Mouse (Mus musculus): ENCODE measurements around the gene Grap2.

The Grap2 gene

GRCm38 (mm10) chr15:80601456-80601855 lies 29.1 kb downstream of the Grap2 start:
- DNase-seq (ENCODE audit: low spot score) = no peak

GRCm38 (mm10) chr15:80602487-80602886 lies 30.1 kb downstream of the Grap2 start:
- no peak for DNase-seq (ENCODE audit: low spot score)

- no peak for DNase-seq (ENCODE audit: low spot score)
Measured at GRCm38 (mm10) chr15:80604026-80604425, 31.6 kb downstream of the Grap2 start.

GRCm38 (mm10) chr15:80607970-80608369 lies 35.6 kb downstream of the Grap2 start:
- no peak for DNase-seq (ENCODE audit: low spot score)

- no peak for DNase-seq (ENCODE audit: low spot score)
Measured at GRCm38 (mm10) chr15:80610335-80610734, 37.9 kb downstream of the Grap2 start.

GRCm38 (mm10) chr15:80611478-80611877 lies 39.1 kb downstream of the Grap2 start:
- DNase-seq (ENCODE audit: low spot score) = no peak

- no peak for DNase-seq (ENCODE audit: low spot score)
Measured at GRCm38 (mm10) chr15:80613904-80614303, 41.5 kb downstream of the Grap2 start.

GRCm38 (mm10) chr15:80614500-80615289 lies 42.3 kb downstream of the Grap2 start:
- no peak for DNase-seq (ENCODE audit: low spot score)

GRCm38 (mm10) chr15:80615290-80615570 lies 42.8 kb downstream of the Grap2 start:
- DNase-seq (ENCODE audit: low spot score) = no peak

GRCm38 (mm10) chr15:80615636-80616383 lies 43.4 kb downstream of the Grap2 start:
- DNase-seq (ENCODE audit: low spot score) = no peak

GRCm38 (mm10) chr15:80617839-80618238 lies 45.4 kb downstream of the Grap2 start:
- no peak for DNase-seq (ENCODE audit: low spot score)

- DNase-seq (ENCODE audit: low spot score) = no peak
Measured at GRCm38 (mm10) chr15:80619166-80619565, 46.8 kb downstream of the Grap2 start.

- DNase-seq (ENCODE audit: low spot score) = no peak
Measured at GRCm38 (mm10) chr15:80619786-80620185, 47.4 kb downstream of the Grap2 start.

GRCm38 (mm10) chr15:80620371-80620770 lies 48.0 kb downstream of the Grap2 start:
- DNase-seq (ENCODE audit: low spot score) = no peak

GRCm38 (mm10) chr15:80623171-80623837 lies 50.9 kb downstream of the Grap2 start:
- DNase-seq (ENCODE audit: low spot score) = no peak

GRCm38 (mm10) chr15:80626472-80626871 lies 54.1 kb downstream of the Grap2 start:
- no peak for DNase-seq (ENCODE audit: low spot score)

- no peak for DNase-seq (ENCODE audit: low spot score)
Measured at GRCm38 (mm10) chr15:80630147-80630546, 57.8 kb downstream of the Grap2 start.

GRCm38 (mm10) chr15:80630711-80631110 lies 58.3 kb downstream of the Grap2 start:
- DNase-seq (ENCODE audit: low spot score) = no peak

- no peak for DNase-seq (ENCODE audit: low spot score)
Measured at GRCm38 (mm10) chr15:80631311-80631710, 58.9 kb downstream of the Grap2 start.

GRCm38 (mm10) chr15:80632280-80632893 lies 60.0 kb downstream of the Grap2 start:
- no peak for DNase-seq (ENCODE audit: low spot score)

- DNase-seq (ENCODE audit: low spot score) = no peak
Measured at GRCm38 (mm10) chr15:80634391-80635193, 62.2 kb downstream of the Grap2 start.

All from urinary bladder, postnatal 10 days (tissue).